Mouse (Mus musculus): ENCODE measurements around the gene Lsm2. TPM values are rescaled to one million over a fixed set of nuclear protein-coding genes. Genes with fewer than 3 reads are reported as not detected.

The Lsm2 gene
- total and polyA plus RNA-seq, 2 experiments from 2014 or later: 23.1 to 64.2 TPM

DNA sequence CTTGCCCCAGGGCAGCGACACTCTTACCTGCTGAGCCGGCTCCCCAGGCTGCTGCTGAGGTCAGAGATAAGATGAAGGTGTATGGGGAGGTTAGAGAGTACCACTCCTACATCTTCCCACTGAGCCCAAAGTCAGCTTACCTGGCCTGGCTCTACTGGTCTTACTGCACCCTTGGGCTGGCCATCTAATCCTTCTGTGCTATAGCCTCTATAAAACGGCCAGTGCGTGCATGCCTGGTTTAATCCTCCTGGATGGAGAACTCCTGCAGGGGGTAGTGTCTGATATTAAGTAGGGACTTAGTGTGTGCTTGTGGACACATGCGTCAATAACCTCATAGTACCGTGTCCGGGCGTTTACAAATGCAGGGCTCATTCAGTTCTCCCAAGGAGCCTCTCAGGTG lies 38.9 kb downstream of the Lsm2 start:
- H3K4me3 ChIP-seq (ENCODE audit: low read depth, low read length): no peak overlapping the region
- no peaks in the 10 kb centered on the region for H3K9me3 ChIP-seq (replicated peaks; ENCODE audit: control insufficient read depth, low read length)
- H3K27me3 ChIP-seq (ENCODE audit: control insufficient read depth, insufficient read depth, low read length): 0 out of 2 replicates have a peak, but pooled peaks cover 1% of the 10 kb centered on the region
- ATAC-seq (ENCODE audit: insufficient read depth, low read depth): no peak
- H3K27ac ChIP-seq (ENCODE audit: low read depth): no peak overlapping the region
- no peak for DNase-seq (ENCODE audit: low spot score)
- peaks cover 1% of the 10 kb centered on the region; the same call in 1 of the 2 replicates for H3K36me3 ChIP-seq (replicated peaks; ENCODE audit: control insufficient read depth, insufficient read depth, low read length)
- WGBS: 81% methylated on average over 8 of the region's 8 CpGs
- H3K9ac ChIP-seq (replicated peaks; ENCODE audit: low read depth, low read length): no peak overlapping the region
- no peak for TF ChIP-seq CTCF (IDR thresholded peaks at IDR 0.05; ENCODE audit: low read depth)
- no peak for TF ChIP-seq EP300 (IDR thresholded peaks at IDR 0.05; ENCODE audit: low read depth)
- H3K4me1 ChIP-seq (ENCODE audit: control insufficient read depth, insufficient read depth): peaks cover 11% of the 10 kb centered on the region
- no peak overlapping the region for H3K4me2 ChIP-seq (ENCODE audit: low read depth, low read length)

DNA sequence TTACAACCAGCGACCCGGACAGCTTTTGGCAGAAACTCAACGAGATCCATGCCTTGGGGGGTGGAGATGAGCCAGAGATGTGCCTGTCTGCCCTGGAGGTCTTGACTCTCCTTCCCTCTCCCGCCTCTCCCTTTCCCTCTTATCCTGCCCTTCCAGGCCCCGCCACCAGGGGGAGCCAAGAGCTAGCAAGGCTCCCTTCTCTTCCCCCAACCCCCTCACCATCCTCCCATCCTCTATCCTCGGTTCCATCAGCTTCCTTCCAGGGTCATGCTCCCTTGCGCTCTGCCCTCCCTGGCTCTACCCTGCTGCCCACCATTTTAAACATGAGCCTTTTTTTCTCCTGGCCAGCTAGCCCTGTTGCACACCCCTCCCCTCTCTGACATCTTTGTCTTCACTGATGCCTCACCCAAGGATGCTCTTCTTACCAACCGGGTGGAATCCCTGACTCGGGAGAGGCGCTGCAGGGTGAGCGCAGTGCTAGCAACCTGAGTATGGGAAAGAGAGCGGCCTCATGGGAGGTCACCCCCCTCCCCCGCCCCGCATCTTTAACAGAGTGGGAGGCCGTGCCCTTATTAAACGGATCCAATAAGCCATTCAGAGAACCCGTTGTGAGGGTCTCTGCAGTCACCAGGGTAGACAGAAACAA lies 39.6 kb downstream of the Lsm2 start:
- Histone ChIP-seq H3K4me1 (ENCODE audit: control insufficient read depth, insufficient read depth) (peaks cover 7% of the 10 kb centered on the region), H3K9me3 (replicated peaks; ENCODE audit: control insufficient read depth, low read length) (no peaks in the 10 kb centered on the region), H3K9ac (replicated peaks; ENCODE audit: low read depth, low read length) (no peak overlapping the region), H3K36me3 (replicated peaks; ENCODE audit: control insufficient read depth, insufficient read depth, low read length) (no peaks in the 10 kb centered on the region), H3K27me3 (ENCODE audit: control insufficient read depth, insufficient read depth, low read length) (0 out of 2 replicates have a peak, but pooled peaks cover 3% of the 10 kb centered on the region), H3K27ac (ENCODE audit: low read depth) (peak overlapping the region; percentile 88), H3K4me2 (ENCODE audit: low read depth, low read length) (peak overlapping the region; percentile 40), H3K4me3 (ENCODE audit: low read depth, low read length) (no peak overlapping the region)
- no peak; the same call in 1 of the 2 replicates for TF ChIP-seq EP300 (IDR thresholded peaks at IDR 0.05; ENCODE audit: low read depth)
- TF ChIP-seq CTCF (IDR thresholded peaks at IDR 0.05; ENCODE audit: low read depth): peak; percentile 99
- WGBS: 6% methylated on average over 16 of the region's 17 CpGs
- ATAC-seq (ENCODE audit: insufficient read depth, low read depth) (peak; percentile 34), DNase-seq (ENCODE audit: low spot score) (peak; percentile 76)

DNA sequence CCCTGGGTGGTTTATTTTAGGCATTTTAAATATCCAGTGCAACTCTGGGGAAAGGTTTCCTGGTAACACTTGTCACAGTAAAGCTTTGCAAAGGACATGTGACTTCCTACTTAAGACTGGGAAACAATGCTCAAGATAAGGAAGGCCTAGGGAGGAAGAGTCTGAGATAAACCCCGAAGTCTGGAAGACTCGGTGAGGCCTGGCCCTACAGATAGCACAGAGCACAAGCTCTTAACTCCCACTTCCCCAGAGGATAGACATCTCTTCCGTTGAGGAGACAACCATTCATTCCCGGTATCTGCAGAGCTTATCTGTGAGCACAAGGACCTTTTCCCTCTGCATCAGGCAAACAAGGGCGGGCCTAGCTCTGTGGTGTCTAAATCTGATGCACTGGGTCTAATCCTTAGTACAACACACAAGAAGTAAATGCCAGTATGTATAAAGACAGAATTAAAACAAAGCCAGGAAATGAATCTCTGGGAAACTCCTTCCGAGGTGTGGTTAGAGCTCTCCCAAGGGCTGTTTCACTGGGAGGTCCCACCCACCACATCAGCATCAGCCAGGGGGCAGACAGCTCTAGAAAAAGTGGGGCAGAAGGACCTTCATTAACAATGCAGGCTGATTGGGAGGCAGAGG lies 40.3 kb downstream of the Lsm2 start:
- DNase-seq (ENCODE audit: low spot score) (peak; percentile 76), ATAC-seq (ENCODE audit: insufficient read depth, low read depth) (peak; percentile 78)
- Histone ChIP-seq H3K9me3 (replicated peaks; ENCODE audit: control insufficient read depth, low read length) (no peaks in the 10 kb centered on the region), H3K36me3 (replicated peaks; ENCODE audit: control insufficient read depth, insufficient read depth, low read length) (no peaks in the 10 kb centered on the region), H3K4me2 (ENCODE audit: low read depth, low read length) (peak overlapping the region; percentile 40; the same call in 1 of the 2 replicates), H3K27ac (ENCODE audit: low read depth) (peak overlapping the region; percentile 88), H3K4me3 (ENCODE audit: low read depth, low read length) (no peak overlapping the region), H3K9ac (replicated peaks; ENCODE audit: low read depth, low read length) (no peak overlapping the region), H3K27me3 (ENCODE audit: control insufficient read depth, insufficient read depth, low read length) (0 out of 2 replicates have a peak, but pooled peaks cover 3% of the 10 kb centered on the region), H3K4me1 (ENCODE audit: control insufficient read depth, insufficient read depth) (no peaks in the 10 kb centered on the region; the same call in 1 of the 2 replicates)
- WGBS: 23% methylated on average over 6 of the region's 6 CpGs
- peak; percentile 33 for TF ChIP-seq CTCF (IDR thresholded peaks at IDR 0.05; ENCODE audit: low read depth)
- no peak; the same call in 1 of the 2 replicates for TF ChIP-seq EP300 (IDR thresholded peaks at IDR 0.05; ENCODE audit: low read depth)

- DNase-seq (ENCODE audit: low spot score) (no peak), ATAC-seq (ENCODE audit: insufficient read depth, low read depth) (no peak)
- no peak overlapping the region for H3K4me2 ChIP-seq (ENCODE audit: low read depth, low read length)
- H3K9ac ChIP-seq (replicated peaks; ENCODE audit: low read depth, low read length): no peak overlapping the region
- 0 out of 2 replicates have a peak, but pooled peaks cover 3% of the 10 kb centered on the region for H3K27me3 ChIP-seq (ENCODE audit: control insufficient read depth, insufficient read depth, low read length)
- TF ChIP-seq CTCF (IDR thresholded peaks at IDR 0.05; ENCODE audit: low read depth) (no peak), EP300 (IDR thresholded peaks at IDR 0.05; ENCODE audit: low read depth) (no peak)
- no peak overlapping the region for H3K4me3 ChIP-seq (ENCODE audit: low read depth, low read length)
- peak overlapping the region; percentile 88 for H3K27ac ChIP-seq (ENCODE audit: low read depth)
- no peaks in the 10 kb centered on the region for H3K9me3 ChIP-seq (replicated peaks; ENCODE audit: control insufficient read depth, low read length)
- no peaks in the 10 kb centered on the region; the same call in 1 of the 2 replicates for H3K4me1 ChIP-seq (ENCODE audit: control insufficient read depth, insufficient read depth)
- no peaks in the 10 kb centered on the region for H3K36me3 ChIP-seq (replicated peaks; ENCODE audit: control insufficient read depth, insufficient read depth, low read length)
- 86% methylated on average over 8 of the region's 8 CpGs for WGBS
Measured at GRCm38 (mm10) chr17:35022541-35023060, 40.9 kb downstream of the Lsm2 start.

GRCm38 (mm10) chr17:35023221-35023620 lies 41.6 kb downstream of the Lsm2 start:
- no peak overlapping the region for H3K9ac ChIP-seq (replicated peaks; ENCODE audit: low read depth, low read length)
- H3K4me2 ChIP-seq (ENCODE audit: low read depth, low read length): no peak overlapping the region
- no peak overlapping the region; the same call in 1 of the 2 replicates for H3K27ac ChIP-seq (ENCODE audit: low read depth)
- no peaks in the 10 kb centered on the region; the same call in 1 of the 2 replicates for H3K4me1 ChIP-seq (ENCODE audit: control insufficient read depth, insufficient read depth)
- no peaks in the 10 kb centered on the region for H3K36me3 ChIP-seq (replicated peaks; ENCODE audit: control insufficient read depth, insufficient read depth, low read length)
- no peak overlapping the region for H3K4me3 ChIP-seq (ENCODE audit: low read depth, low read length)
- 0 out of 2 replicates have a peak, but pooled peaks cover 3% of the 10 kb centered on the region for H3K27me3 ChIP-seq (ENCODE audit: control insufficient read depth, insufficient read depth, low read length)
- H3K9me3 ChIP-seq (replicated peaks; ENCODE audit: control insufficient read depth, low read length): no peaks in the 10 kb centered on the region
- ATAC-seq (ENCODE audit: insufficient read depth, low read depth): no peak
- DNase-seq (ENCODE audit: low spot score): no peak
- TF ChIP-seq CTCF (IDR thresholded peaks at IDR 0.05; ENCODE audit: low read depth) (no peak), EP300 (IDR thresholded peaks at IDR 0.05; ENCODE audit: low read depth) (no peak)
- WGBS: 82% methylated on average over 5 of the region's 5 CpGs
